Mouse (Mus musculus) embryonic fibroblast, embryonic 13.5 days (primary cell): ENCODE results near the gene Hirip3.

Experiments used
- CTCF ChIP-seq: IDR thresholded peaks from 2 replicates; pipeline ENCODE4 v1.5.1; 2011; ENCODE audit warnings: mild to moderate bottlenecking, control low read depth, low read length, moderate library complexity, borderline replicate concordance; ENCODE audit not compliant: insufficient read depth
- POLR2A ChIP-seq: IDR thresholded peaks from 2 replicates; pipeline ENCODE4 v1.6.1; 2011; ENCODE audit warnings: low read depth, mild to moderate bottlenecking, control low read depth, low read length, moderate library complexity

- no peak for TF ChIP-seq CTCF
- no peak for TF ChIP-seq POLR2A
Measured at GRCm38 (mm10) chr7:126897390-126898101, 35.8 kb downstream of the Hirip3 start.
